Mouse (Mus musculus): ENCODE measurements around the gene Irs3. TPM values are rescaled to one million over a fixed set of nuclear protein-coding genes. Genes with fewer than 3 reads are reported as not detected.

Gene Irs3
- polyA plus RNA-seq (2016; fragmentation: Nextera tagmentation; extraction: Ambion mirVana), result 0.31 and 0.42 TPM in 2 replicates

GRCm38 (mm10) chr5:137645652-137646091, at the start of gene Irs3:
Irs3 (minus strand) TSS chr5:137645714.
- H3K27ac ChIP-seq, result 0 out of 2 replicates have a peak within 1 kb of the TSS, but pooled peaks have one; percentile 2
- no peak for DNase-seq (ENCODE audit: extremely low spot score, low spot score)
- WGBS, result 11% methylated on average over 11 of the region's 11 CpGs
- peaks cover 50% of the 10 kb centered on the region for H3K4me1 ChIP-seq
- peaks cover 52% of the 10 kb centered on the region for H3K27me3 ChIP-seq (ENCODE audit: poor library complexity, severe bottlenecking)
- no peaks in the 10 kb centered on the region for H3K9me3 ChIP-seq
- H3K4me3 ChIP-seq, result peak within 1 kb of the TSS; percentile 44
- H3K36me3 ChIP-seq (replicated peaks), result peaks cover 22% of the 10 kb centered on the region

- Histone ChIP-seq H3K27me3 (ENCODE audit: poor library complexity, severe bottlenecking) (no peaks in the 10 kb centered on the region; the same call in 1 of the 2 replicates), H3K4me1 (peaks cover 13% of the 10 kb centered on the region), H3K36me3 (replicated peaks) (no peaks in the 10 kb centered on the region), H3K9me3 (no peaks in the 10 kb centered on the region), H3K27ac (no peak overlapping the region), H3K4me3 (no peak overlapping the region)
- WGBS, result 37% methylated on average over 3 of the region's 3 CpGs
- DNase-seq (ENCODE audit: extremely low spot score, low spot score), result no peak
These were observed 49.3 kb upstream of the Irs3 start for GRCm38 (mm10) chr5:137694796-137695195.

DNA sequence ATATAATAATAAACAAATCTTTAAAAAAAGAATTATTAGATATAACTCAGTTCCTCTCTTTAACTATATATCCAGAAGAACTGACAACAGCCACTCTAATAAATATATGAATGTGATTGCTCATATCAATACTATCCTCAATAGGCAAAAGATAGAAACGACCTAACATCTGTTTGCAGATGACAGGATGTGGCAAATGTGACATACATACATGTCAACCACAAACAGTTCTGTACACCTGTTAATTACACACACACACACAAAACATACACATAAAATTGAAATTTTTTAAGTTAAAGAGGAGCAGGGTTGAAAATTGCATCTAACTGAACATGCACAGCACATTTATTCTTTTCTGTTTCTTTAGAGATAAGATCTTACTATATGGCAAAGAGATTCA, 46.4 kb upstream of the Irs3 start:
- Histone ChIP-seq H3K4me1 (peaks cover 13% of the 10 kb centered on the region), H3K9me3 (no peaks in the 10 kb centered on the region), H3K4me3 (no peak overlapping the region), H3K36me3 (replicated peaks) (no peaks in the 10 kb centered on the region), H3K27ac (no peak overlapping the region), H3K27me3 (ENCODE audit: poor library complexity, severe bottlenecking) (no peaks in the 10 kb centered on the region; the same call in 1 of the 2 replicates)
- WGBS, result 70% methylated on average over 1 of the region's 1 CpGs
- DNase-seq (ENCODE audit: extremely low spot score, low spot score), result no peak

- WGBS, result 72% methylated on average over 9 of the region's 9 CpGs
- no peaks in the 10 kb centered on the region for H3K36me3 ChIP-seq (replicated peaks)
- no peak overlapping the region for H3K27ac ChIP-seq
- no peaks in the 10 kb centered on the region for H3K9me3 ChIP-seq
- peaks cover 12% of the 10 kb centered on the region for H3K27me3 ChIP-seq (ENCODE audit: poor library complexity, severe bottlenecking)
- H3K4me1 ChIP-seq, result peaks cover 13% of the 10 kb centered on the region
- no peak overlapping the region for H3K4me3 ChIP-seq
- DNase-seq (ENCODE audit: extremely low spot score, low spot score), result no peak
These were observed 45.0 kb upstream of the Irs3 start for GRCm38 (mm10) chr5:137690531-137690930.

- 90% methylated on average over 3 of the region's 3 CpGs for WGBS
- Histone ChIP-seq H3K36me3 (replicated peaks) (no peaks in the 10 kb centered on the region), H3K27ac (no peak overlapping the region), H3K27me3 (ENCODE audit: poor library complexity, severe bottlenecking) (peaks cover 15% of the 10 kb centered on the region), H3K4me1 (peaks cover 12% of the 10 kb centered on the region), H3K4me3 (no peak overlapping the region), H3K9me3 (no peaks in the 10 kb centered on the region)
- DNase-seq (ENCODE audit: extremely low spot score, low spot score), result no peak
These were observed 44.5 kb upstream of the Irs3 start for GRCm38 (mm10) chr5:137689974-137690373.

DNA sequence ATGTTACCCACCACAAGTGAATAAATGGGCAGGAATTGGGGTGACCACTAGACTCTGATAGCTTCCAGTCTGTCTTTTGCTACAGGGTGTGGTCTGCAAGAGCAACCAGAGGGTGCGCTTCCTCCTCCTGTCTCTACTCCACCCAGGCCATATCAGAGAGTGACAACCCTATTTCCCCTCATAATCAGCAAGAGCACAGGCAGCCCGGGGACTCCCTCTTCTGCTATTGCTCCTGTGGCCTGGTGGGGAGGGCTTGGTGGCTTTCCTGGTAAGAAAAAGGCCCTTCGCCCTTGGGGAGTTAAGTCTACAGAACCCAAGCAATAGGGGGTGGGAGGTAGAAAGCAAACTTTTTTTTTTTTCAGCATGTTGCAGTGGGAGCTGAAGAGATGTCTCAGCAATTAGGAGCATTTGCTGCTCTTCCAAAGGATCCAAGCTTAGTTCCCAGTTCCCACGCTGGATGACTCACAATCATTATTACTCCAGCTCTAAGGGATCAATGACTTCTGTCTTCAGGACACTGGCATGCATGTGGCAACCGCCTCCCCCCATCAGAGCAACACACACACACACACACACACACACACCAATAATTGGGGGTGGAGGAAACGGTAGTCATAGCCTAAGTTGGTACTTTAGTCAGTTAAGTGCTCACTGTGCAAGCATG, 40.7 kb upstream of the Irs3 start:
- Histone ChIP-seq H3K27me3 (ENCODE audit: poor library complexity, severe bottlenecking) (peaks cover 15% of the 10 kb centered on the region), H3K4me1 (peaks cover 34% of the 10 kb centered on the region), H3K27ac (peak overlapping the region; percentile 48; the same call in 1 of the 2 replicates), H3K9me3 (no peaks in the 10 kb centered on the region), H3K36me3 (replicated peaks) (peaks cover 12% of the 10 kb centered on the region), H3K4me3 (no peak overlapping the region)
- 82% methylated on average over 6 of the region's 6 CpGs for WGBS
- DNase-seq (ENCODE audit: extremely low spot score, low spot score), result no peak

DNA sequence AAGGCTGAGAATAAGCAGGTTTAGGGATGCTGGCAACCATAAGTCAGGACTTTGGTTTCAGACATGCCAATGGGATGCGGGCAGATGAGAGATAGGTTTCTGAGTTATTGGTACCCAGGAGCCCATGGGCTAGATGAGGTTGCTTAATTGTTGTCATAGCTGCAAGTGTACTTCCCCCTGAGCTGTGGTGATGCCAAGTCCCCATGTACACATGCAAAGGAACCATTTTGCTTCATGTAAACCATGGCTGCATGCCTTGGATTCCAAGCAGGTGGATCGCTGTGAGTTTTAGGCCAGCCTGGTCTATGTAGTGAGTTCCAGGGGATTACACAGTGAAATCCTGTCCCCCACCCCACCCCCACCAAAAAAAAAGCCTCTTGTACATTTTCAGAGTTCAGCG, 40.1 kb upstream of the Irs3 start:
- H3K4me3 ChIP-seq, result no peak overlapping the region
- peaks cover 15% of the 10 kb centered on the region for H3K27me3 ChIP-seq (ENCODE audit: poor library complexity, severe bottlenecking)
- peaks cover 18% of the 10 kb centered on the region for H3K36me3 ChIP-seq (replicated peaks)
- peak overlapping the region; percentile 75; the same call in 1 of the 2 replicates for H3K27ac ChIP-seq
- 93% methylated on average over 3 of the region's 3 CpGs for WGBS
- H3K4me1 ChIP-seq, result peaks cover 34% of the 10 kb centered on the region
- no peaks in the 10 kb centered on the region for H3K9me3 ChIP-seq
- no peak for DNase-seq (ENCODE audit: extremely low spot score, low spot score)

DNA sequence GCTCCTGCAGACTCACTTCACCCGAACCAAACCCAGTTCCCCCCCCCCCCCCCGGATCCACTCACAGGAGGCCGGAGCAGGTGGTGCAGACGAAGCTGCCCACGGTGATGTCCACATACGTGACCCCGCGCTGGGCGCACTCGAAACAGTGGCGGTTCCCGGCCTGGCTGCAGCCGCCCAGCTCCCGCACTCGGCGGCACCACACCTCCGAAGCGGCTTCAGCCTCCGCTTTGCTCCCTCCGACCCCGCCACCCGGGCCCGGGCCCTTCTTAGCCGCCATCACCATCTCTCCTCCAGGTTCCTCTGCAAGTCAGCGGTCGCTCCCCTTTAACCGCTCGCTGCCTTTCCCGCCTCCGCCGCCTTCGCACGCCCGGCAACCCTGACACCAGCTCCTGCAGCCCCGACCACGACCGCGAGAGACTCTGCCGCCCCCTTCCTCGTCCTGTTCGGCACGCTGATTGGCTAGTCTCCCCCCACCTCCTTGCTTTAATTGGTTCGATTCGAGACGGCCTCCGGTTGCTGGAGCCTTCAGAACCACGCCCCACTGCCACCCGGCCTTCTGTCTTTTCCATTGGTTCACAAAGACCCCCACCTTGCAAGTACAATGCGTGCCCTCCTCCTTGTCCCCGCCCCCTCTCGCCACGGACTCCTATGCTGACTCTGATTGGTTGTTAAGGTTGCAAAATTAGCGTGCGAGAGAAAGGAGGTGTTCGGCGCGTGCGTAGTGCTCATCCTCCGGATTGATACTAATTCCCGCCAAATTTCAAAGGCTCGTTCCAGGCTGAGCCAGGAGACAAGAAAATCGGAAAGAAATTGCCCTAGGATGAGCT, 39.0 kb upstream of the Irs3 start, which contains the start of gene Agfg2:
Gene Agfg2 (minus strand): TSS at position 433 of the 830 bp plus-strand sequence.
- Histone ChIP-seq H3K9me3 (no peaks in the 10 kb centered on the region), H3K4me1 (peaks cover 34% of the 10 kb centered on the region), H3K27ac (peak within 1 kb of the TSS; percentile 91), H3K27me3 (ENCODE audit: poor library complexity, severe bottlenecking) (peaks cover 15% of the 10 kb centered on the region), H3K36me3 (replicated peaks) (peaks cover 28% of the 10 kb centered on the region), H3K4me3 (peak within 1 kb of the TSS; percentile 82)
- under 1% methylated on average over 62 of the region's 62 CpGs for WGBS
- DNase-seq (ENCODE audit: extremely low spot score, low spot score), result peak; percentile 99

- Histone ChIP-seq H3K9me3 (no peaks in the 10 kb centered on the region), H3K36me3 (replicated peaks) (peaks cover 35% of the 10 kb centered on the region), H3K27ac (peak overlapping the region; percentile 91), H3K27me3 (ENCODE audit: poor library complexity, severe bottlenecking) (peaks cover 15% of the 10 kb centered on the region), H3K4me3 (peak overlapping the region; percentile 82), H3K4me1 (peaks cover 34% of the 10 kb centered on the region)
- DNase-seq (ENCODE audit: extremely low spot score, low spot score), result no peak
- WGBS, result 19% methylated on average over 28 of the region's 28 CpGs
These were observed 38.1 kb upstream of the Irs3 start for GRCm38 (mm10) chr5:137683388-137684293.

GRCm38 (mm10) chr5:137682526-137682925, 37.0 kb upstream of the Irs3 start:
- WGBS, result 96% methylated on average over 6 of the region's 6 CpGs
- H3K9me3 ChIP-seq, result no peaks in the 10 kb centered on the region
- H3K27ac ChIP-seq, result no peak overlapping the region
- H3K36me3 ChIP-seq (replicated peaks), result peaks cover 46% of the 10 kb centered on the region
- H3K4me3 ChIP-seq, result peak overlapping the region; percentile 82; the same call in 1 of the 2 replicates
- peaks cover 15% of the 10 kb centered on the region for H3K27me3 ChIP-seq (ENCODE audit: poor library complexity, severe bottlenecking)
- peaks cover 34% of the 10 kb centered on the region for H3K4me1 ChIP-seq
- DNase-seq (ENCODE audit: extremely low spot score, low spot score), result no peak

DNA sequence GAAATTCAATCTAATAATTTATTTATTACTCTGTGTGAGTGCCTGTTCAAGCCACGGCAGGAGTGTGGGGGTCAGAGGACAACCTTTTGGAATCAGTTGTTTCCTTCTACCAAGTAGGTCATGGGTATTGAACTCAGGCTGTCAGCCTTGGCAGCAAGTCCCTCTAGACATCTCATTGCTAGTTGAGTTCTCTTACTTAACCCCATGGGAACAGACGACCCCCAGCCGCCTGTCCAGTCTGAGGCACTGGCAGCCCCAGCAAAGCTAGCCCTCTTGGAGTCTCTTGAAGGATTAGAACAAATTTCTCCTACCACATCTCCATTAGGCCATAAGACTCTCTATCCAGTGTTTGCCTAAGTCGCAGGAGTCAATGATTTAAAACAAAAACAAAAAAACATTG, 34.2 kb upstream of the Irs3 start:
- H3K4me3 ChIP-seq, result no peak overlapping the region
- no peak overlapping the region for H3K27ac ChIP-seq
- H3K36me3 ChIP-seq (replicated peaks), result peaks cover 69% of the 10 kb centered on the region
- 95% methylated on average over 4 of the region's 4 CpGs for WGBS
- H3K27me3 ChIP-seq (ENCODE audit: poor library complexity, severe bottlenecking), result no peaks in the 10 kb centered on the region
- no peaks in the 10 kb centered on the region for H3K9me3 ChIP-seq
- no peak for DNase-seq (ENCODE audit: extremely low spot score, low spot score)
- H3K4me1 ChIP-seq, result peaks cover 28% of the 10 kb centered on the region

- Histone ChIP-seq H3K9me3 (no peaks in the 10 kb centered on the region), H3K4me3 (no peak overlapping the region), H3K27ac (no peak overlapping the region), H3K27me3 (ENCODE audit: poor library complexity, severe bottlenecking) (no peaks in the 10 kb centered on the region), H3K4me1 (peaks cover 19% of the 10 kb centered on the region), H3K36me3 (replicated peaks) (peaks cover 73% of the 10 kb centered on the region)
- 91% methylated on average over 3 of the region's 3 CpGs for WGBS
- DNase-seq (ENCODE audit: extremely low spot score, low spot score), result no peak
These were observed 33.2 kb upstream of the Irs3 start for GRCm38 (mm10) chr5:137678736-137679135.
